ENCODE assay signal across 12 mouse cellular contexts in the genomic region with DNA sequence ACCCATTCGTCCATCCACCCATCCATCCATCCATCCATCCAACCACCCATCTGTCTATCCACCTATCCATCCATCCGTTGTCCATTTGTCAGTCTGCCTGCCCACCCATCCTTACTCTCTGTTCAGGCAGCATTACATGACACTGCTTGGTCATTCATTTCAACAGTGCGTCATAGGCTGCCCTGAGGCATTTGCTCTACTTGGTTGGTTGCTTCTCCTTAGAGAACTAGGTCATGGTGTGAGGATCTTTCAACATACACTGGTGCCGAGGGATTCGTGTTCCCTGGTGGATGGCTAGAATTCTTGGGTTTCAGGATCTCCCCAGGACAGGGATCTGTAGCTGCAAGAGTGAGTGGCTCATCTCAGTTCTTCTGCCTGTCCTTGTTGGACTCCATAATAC.
DNase-seq lines count a peak whose midpoint lies in the region; ATAC-seq lines count a peak whose summit lies in the region.
"Had no signal": no experiment of that assay in that cellular context is flagged by ENCODE, and none has a peak within 500 bp of the region (broad histone marks: within the 10 kb centered on the region; RNA-seq: fewer than 3 reads in every experiment).

No protein-coding gene starts in this region.

- 0 out of 2 replicates have a peak overlapping the region, but pooled peaks have one; percentile 82 for H3K27ac ChIP-seq in hindbrain, embryonic 12.5 days
- no peak overlapping the region for H3K27ac ChIP-seq in hindbrain, embryonic 14.5 days
- H3K27ac ChIP-seq in embryonic facial prominence, embryonic 10.5 days (replicated peaks): peak overlapping the region; percentile 83
- H3K27ac ChIP-seq in forebrain, embryonic 14.5 days (ENCODE audit: low read depth, low read length): peak overlapping the region; percentile 92; the same call in 1 of the 2 replicates
- peak overlapping the region; percentile 68 for H3K27ac ChIP-seq in liver, embryonic 13.5 days

- no peaks in the 10 kb centered on the region for H3K36me3 ChIP-seq in hindbrain, embryonic 12.5 days
- no peaks in the 10 kb centered on the region for H3K36me3 ChIP-seq in hindbrain, embryonic 14.5 days (replicated peaks; ENCODE audit: control insufficient read depth, insufficient read depth)
- peaks cover 31% of the 10 kb centered on the region for H3K36me3 ChIP-seq in embryonic facial prominence, embryonic 10.5 days (replicated peaks)
- no peaks in the 10 kb centered on the region for H3K36me3 ChIP-seq in forebrain, embryonic 14.5 days (ENCODE audit: control insufficient read depth, insufficient read depth, low read length)
- peaks cover 5% of the 10 kb centered on the region; the same call in 1 of the 2 replicates for H3K36me3 ChIP-seq in liver, embryonic 13.5 days

- DNase-seq in hindbrain, embryonic 14.5 days (ENCODE audit: low spot score): no peak
- no peak for DNase-seq in embryonic facial prominence, embryonic 10.5 days (ENCODE audit: low spot score)
- DNase-seq in forebrain, embryonic 14.5 days (ENCODE audit: low spot score): no peak
- DNase-seq in liver, embryonic 13.5 days: no peak
- no peak for DNase-seq in embryo, embryonic 9.5 days (ENCODE audit: extremely low spot score)
- DNase-seq: cerebellum, adult 11-12 months; layer of hippocampus, adult 9-11 months; lung, postnatal 4 days; spleen, adult 18-20 months; thymus, postnatal 36 days had no signal

- H3K9me3 ChIP-seq in hindbrain, embryonic 12.5 days (replicated peaks): no peaks in the 10 kb centered on the region
- no peaks in the 10 kb centered on the region for H3K9me3 ChIP-seq in hindbrain, embryonic 14.5 days (ENCODE audit: control insufficient read depth, low read length)
- no peaks in the 10 kb centered on the region for H3K9me3 ChIP-seq in embryonic facial prominence, embryonic 10.5 days
- H3K9me3 ChIP-seq in forebrain, embryonic 14.5 days (replicated peaks; ENCODE audit: control insufficient read depth, low read length): no peaks in the 10 kb centered on the region
- no peaks in the 10 kb centered on the region for H3K9me3 ChIP-seq in liver, embryonic 13.5 days (replicated peaks)

- H3K4me1 ChIP-seq in hindbrain, embryonic 12.5 days: peaks cover 91% of the 10 kb centered on the region
- peaks cover 81% of the 10 kb centered on the region for H3K4me1 ChIP-seq in hindbrain, embryonic 14.5 days (replicated peaks; ENCODE audit: control insufficient read depth, insufficient read depth, low read length)
- peaks cover 97% of the 10 kb centered on the region for H3K4me1 ChIP-seq in embryonic facial prominence, embryonic 10.5 days
- H3K4me1 ChIP-seq in forebrain, embryonic 14.5 days (ENCODE audit: control insufficient read depth, insufficient read depth, low read length): peaks cover 83% of the 10 kb centered on the region
- H3K4me1 ChIP-seq in liver, embryonic 13.5 days (replicated peaks): peaks cover 97% of the 10 kb centered on the region

- H3K9ac ChIP-seq in hindbrain, embryonic 12.5 days: no peak overlapping the region
- H3K9ac ChIP-seq in hindbrain, embryonic 14.5 days: no peak overlapping the region
- H3K9ac ChIP-seq in forebrain, embryonic 14.5 days (ENCODE audit: low read length): no peak overlapping the region
- no peak overlapping the region for H3K9ac ChIP-seq in liver, embryonic 13.5 days

- WGBS in hindbrain, embryonic 12.5 days: 86% methylated on average over 5 of the region's 5 CpGs
- 86% methylated on average over 5 of the region's 5 CpGs for WGBS in hindbrain, embryonic 14.5 days
- 83% methylated on average over 5 of the region's 5 CpGs for WGBS in embryonic facial prominence, embryonic 10.5 days
- WGBS in forebrain, embryonic 14.5 days: 87% methylated on average over 5 of the region's 5 CpGs
- 67% methylated on average over 5 of the region's 5 CpGs for WGBS in liver, embryonic 13.5 days (ENCODE audit: insufficient replicate concordance)

- ATAC-seq in hindbrain, embryonic 12.5 days (ENCODE audit: low FRiP score): no peak
- ATAC-seq in hindbrain, embryonic 14.5 days (ENCODE audit: low FRiP score): no peak
- no peak for ATAC-seq in forebrain, embryonic 14.5 days
- no peak for ATAC-seq in liver, embryonic 13.5 days (ENCODE audit: low read depth)
- no peak for ATAC-seq in CD4-positive, CD25-positive, alpha-beta regulatory T cell, adult 4 months

- H3K27me3 ChIP-seq in hindbrain, embryonic 12.5 days: no peaks in the 10 kb centered on the region
- no peaks in the 10 kb centered on the region for H3K27me3 ChIP-seq in hindbrain, embryonic 14.5 days (ENCODE audit: control insufficient read depth, insufficient read depth, low read length)
- H3K27me3 ChIP-seq in embryonic facial prominence, embryonic 10.5 days (replicated peaks; ENCODE audit: low read depth, poor library complexity, severe bottlenecking): no peaks in the 10 kb centered on the region
- H3K27me3 ChIP-seq in forebrain, embryonic 14.5 days (replicated peaks; ENCODE audit: control insufficient read depth, insufficient read depth, low read length): no peaks in the 10 kb centered on the region
- no peaks in the 10 kb centered on the region for H3K27me3 ChIP-seq in liver, embryonic 13.5 days

- no peak overlapping the region for H3K4me3 ChIP-seq in hindbrain, embryonic 12.5 days
- no peak overlapping the region for H3K4me3 ChIP-seq in hindbrain, embryonic 14.5 days (replicated peaks; ENCODE audit: low read length)
- peak overlapping the region; percentile 38; the same call in 1 of the 2 replicates for H3K4me3 ChIP-seq in embryonic facial prominence, embryonic 10.5 days
- no peak overlapping the region for H3K4me3 ChIP-seq in forebrain, embryonic 14.5 days (ENCODE audit: low read depth, low read length)
- no peak overlapping the region for H3K4me3 ChIP-seq in liver, embryonic 13.5 days (replicated peaks)

- H3K4me2 ChIP-seq in hindbrain, embryonic 12.5 days (replicated peaks): no peak overlapping the region
- H3K4me2 ChIP-seq in hindbrain, embryonic 14.5 days (replicated peaks): no peak overlapping the region
- H3K4me2 ChIP-seq in forebrain, embryonic 14.5 days (ENCODE audit: low read length): no peak overlapping the region
- no peak overlapping the region for H3K4me2 ChIP-seq in liver, embryonic 13.5 days
